Mouse (Mus musculus): ENCODE results near the gene Adk.

- TF ChIP-seq CTCF (IDR thresholded peaks at IDR 0.05; ENCODE audit: extremely low read depth, insufficient read depth, insufficient read length, insufficient replicate concordance) (no peak), POLR2A (IDR thresholded peaks at IDR 0.05; ENCODE audit: low read depth, low read length) (no peak)
Observed at GRCm38 (mm10) chr14:21029025-21029659, 23.2 kb upstream of the Adk start.

All from spleen, adult 2 months (tissue).